Mouse (Mus musculus) brain, embryonic 14.5 days (tissue): ENCODE data around the gene Fndc3b. TPM values are rescaled to one million over a fixed set of nuclear protein-coding genes. Genes with fewer than 3 reads are reported as not detected.

Source experiments
- DNase-seq: peaks from one replicate; pipeline ENCODE4 v3.0.0-alpha.2; 2011; ENCODE audit warnings: low read depth
- CTCF ChIP-seq: fragments of 200-500 bp; IDR thresholded peaks from 2 replicates; pipeline ENCODE4 v1.5.1; 2012; ENCODE audit warnings: inconsistent platforms, mild to moderate bottlenecking, moderate library complexity, borderline replicate concordance; ENCODE audit not compliant: insufficient read depth, insufficient read length; ENCODE audit errors: extremely low read depth
- POLR2A ChIP-seq: fragments of 200-500 bp; IDR thresholded peaks from 2 replicates; pipeline ENCODE4 v1.6.1; 2012; ENCODE audit warnings: mild to moderate bottlenecking, inconsistent platforms, borderline replicate concordance; ENCODE audit not compliant: poor library complexity, insufficient read depth, insufficient read length, severe bottlenecking; ENCODE audit errors: extremely low read depth
- polyA plus RNA-seq: library from polyadenylated mRNA; depleted of rRNA; stranded (reverse); fragments of >200 nt; gene quantifications from 2 replicates; pipeline ENCODE4 v1.2.3, GENCODE M21; 2012

Fndc3b gene
- polyA plus RNA-seq, 1 experiment, result 10.9 TPM

GRCm38 (mm10) chr3:27467505-27468020, 243.5 kb downstream of the Fndc3b start:
- TF ChIP-seq POLR2A, result no peak
- TF ChIP-seq CTCF, result peak; percentile 23; the same call in 1 of the 2 replicates
- DNase-seq, result no peak

GRCm38 (mm10) chr3:27466297-27466901, 244.7 kb downstream of the Fndc3b start:
- TF ChIP-seq POLR2A (no peak), CTCF (peak; percentile 26; the same call in 1 of the 2 replicates)
- peak; percentile 78 for DNase-seq

- no peak for DNase-seq
- TF ChIP-seq CTCF (no peak), POLR2A (no peak)
These were observed 247.7 kb downstream of the Fndc3b start for GRCm38 (mm10) chr3:27463373-27463772.

- DNase-seq, result no peak
- TF ChIP-seq POLR2A (no peak), CTCF (no peak)
These were observed 248.2 kb downstream of the Fndc3b start for GRCm38 (mm10) chr3:27462934-27463333.

GRCm38 (mm10) chr3:27462316-27462902, 248.7 kb downstream of the Fndc3b start:
- TF ChIP-seq CTCF (no peak), POLR2A (no peak)
- no peak for DNase-seq

GRCm38 (mm10) chr3:27461861-27462260, 249.2 kb downstream of the Fndc3b start:
- DNase-seq, result no peak
- TF ChIP-seq CTCF, result no peak
- TF ChIP-seq POLR2A, result no peak

GRCm38 (mm10) chr3:27461037-27461436, 250.1 kb downstream of the Fndc3b start:
- peak; percentile 84 for TF ChIP-seq CTCF
- TF ChIP-seq POLR2A, result no peak
- peak; percentile 91 for DNase-seq

GRCm38 (mm10) chr3:27458416-27458815, 252.7 kb downstream of the Fndc3b start:
- DNase-seq, result no peak
- TF ChIP-seq POLR2A, result no peak
- TF ChIP-seq CTCF, result no peak

GRCm38 (mm10) chr3:27456514-27456913, 254.6 kb downstream of the Fndc3b start:
- TF ChIP-seq POLR2A (no peak), CTCF (no peak)
- no peak for DNase-seq

- TF ChIP-seq POLR2A (no peak), CTCF (no peak)
- DNase-seq, result no peak
These were observed 256.5 kb downstream of the Fndc3b start for GRCm38 (mm10) chr3:27454402-27455195.

GRCm38 (mm10) chr3:27453453-27454098, 257.5 kb downstream of the Fndc3b start:
- TF ChIP-seq CTCF, result peak; percentile 33; the same call in 1 of the 2 replicates
- no peak for TF ChIP-seq POLR2A

GRCm38 (mm10) chr3:27449447-27449846, 261.7 kb downstream of the Fndc3b start:
- no peak for DNase-seq
- TF ChIP-seq CTCF (no peak), POLR2A (no peak)

More at GRCm38 (mm10) chr3:27453453-27454098, 257.5 kb downstream of the Fndc3b start:
- DNase-seq, result no peak
